Mouse (Mus musculus): ENCODE measurements around the gene Nyap2.
"Not testable (repeated sequence)": the region's sequence is repeated elsewhere in the genome, so short reads cannot be mapped to it uniquely, and the experiment has no call there.

Nyap2 gene

GRCm38 (mm10) chr1:81180686-81181085 is 103.9 kb downstream of the Nyap2 start:
- no peak for DNase-seq (ENCODE audit: low spot score)

DNA sequence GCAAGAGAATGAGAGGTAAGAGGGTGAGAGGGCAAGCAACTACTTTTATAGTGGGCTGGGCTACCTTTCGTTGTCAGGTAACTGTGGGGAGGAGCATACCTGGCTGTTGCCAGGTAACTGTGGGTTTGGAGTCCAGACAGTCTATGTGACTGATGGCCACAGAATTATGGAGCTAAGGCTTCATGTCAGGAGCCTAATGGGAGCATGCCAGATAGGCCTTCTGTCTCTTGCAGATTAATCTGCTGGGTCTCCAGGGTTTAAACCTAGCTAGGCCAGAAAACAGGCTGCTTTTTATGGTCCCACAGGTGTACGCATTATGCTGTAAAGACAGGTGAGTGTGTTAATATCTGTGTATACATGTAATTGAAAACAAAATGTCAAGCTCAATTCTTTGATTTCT is 132.8 kb downstream of the Nyap2 start:
- DNase-seq (ENCODE audit: low spot score) = no peak

GRCm38 (mm10) chr1:81211491-81211890 is 134.7 kb downstream of the Nyap2 start:
- no peak for DNase-seq (ENCODE audit: low spot score)

- no peak for DNase-seq (ENCODE audit: low spot score)
These were observed 143.0 kb downstream of the Nyap2 start for GRCm38 (mm10) chr1:81219790-81220189.

DNA sequence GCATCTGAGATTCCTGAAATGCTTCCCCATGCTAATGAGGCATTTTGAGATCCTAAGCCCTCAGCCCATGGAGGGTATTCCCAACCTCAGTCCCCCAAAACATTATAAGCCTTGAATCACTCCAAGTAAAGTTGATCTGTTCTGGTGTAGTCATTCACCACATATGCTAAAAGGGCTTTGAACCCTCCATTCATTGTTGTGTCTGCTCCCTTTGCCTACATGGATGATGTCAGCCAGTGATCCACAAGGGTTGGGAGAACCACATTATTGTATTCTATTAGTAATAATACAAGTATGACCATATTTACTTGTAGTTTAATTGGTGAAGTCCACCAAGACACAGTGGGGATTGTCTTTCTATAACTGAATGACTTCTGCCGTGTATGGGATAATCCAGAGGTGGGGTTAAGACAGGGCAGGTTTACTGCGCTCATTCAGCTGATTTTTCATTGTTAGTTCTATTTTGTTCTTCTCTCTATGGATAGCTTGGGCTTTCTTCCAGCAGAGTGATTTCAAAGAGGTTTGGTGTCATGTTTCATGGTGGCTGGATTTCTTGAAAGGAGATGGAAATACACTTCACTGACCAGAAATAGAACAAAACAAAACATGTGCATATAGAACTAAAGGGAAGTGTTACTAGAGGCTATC is 155.1 kb downstream of the Nyap2 start:
- peak; percentile 19 for DNase-seq (ENCODE audit: low spot score)

GRCm38 (mm10) chr1:81232407-81232789 is 155.6 kb downstream of the Nyap2 start:
- DNase-seq (ENCODE audit: low spot score) = not testable (repeated sequence)

DNA sequence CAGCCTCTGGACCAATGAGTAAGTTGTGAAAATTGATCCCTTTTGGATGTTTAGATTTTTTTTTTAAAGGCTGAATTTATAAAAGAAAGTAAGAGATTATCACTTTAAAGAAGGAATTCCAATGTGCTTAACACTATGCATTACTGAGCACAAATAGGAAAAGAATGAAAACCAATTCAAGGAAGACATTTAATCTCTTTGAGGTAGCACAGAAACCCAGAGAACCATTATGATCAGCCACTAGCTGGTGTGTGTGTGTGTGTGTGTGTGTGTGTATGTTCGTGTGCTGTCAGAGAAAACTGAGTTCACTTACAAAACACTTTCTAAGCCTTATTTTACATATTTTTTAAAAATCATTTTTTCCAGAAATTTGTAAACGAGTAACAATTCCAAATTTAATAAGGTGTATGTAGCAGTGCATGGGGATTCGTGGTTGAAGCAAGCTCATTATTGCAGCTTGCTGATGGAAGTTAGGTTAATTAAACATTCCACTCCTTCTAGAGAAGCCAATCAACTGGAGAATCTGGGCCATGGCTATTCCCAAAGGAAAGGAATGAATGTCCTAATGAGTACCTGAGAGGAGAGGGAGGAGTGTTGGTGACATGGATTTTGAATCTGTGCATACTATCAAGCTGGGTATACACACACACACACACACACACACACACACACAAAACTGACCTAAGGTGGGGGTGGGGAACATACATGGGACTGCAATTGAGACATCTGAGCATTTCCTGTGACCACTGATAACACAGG is 171.9 kb downstream of the Nyap2 start:
- DNase-seq (ENCODE audit: low spot score) = no peak

DNA sequence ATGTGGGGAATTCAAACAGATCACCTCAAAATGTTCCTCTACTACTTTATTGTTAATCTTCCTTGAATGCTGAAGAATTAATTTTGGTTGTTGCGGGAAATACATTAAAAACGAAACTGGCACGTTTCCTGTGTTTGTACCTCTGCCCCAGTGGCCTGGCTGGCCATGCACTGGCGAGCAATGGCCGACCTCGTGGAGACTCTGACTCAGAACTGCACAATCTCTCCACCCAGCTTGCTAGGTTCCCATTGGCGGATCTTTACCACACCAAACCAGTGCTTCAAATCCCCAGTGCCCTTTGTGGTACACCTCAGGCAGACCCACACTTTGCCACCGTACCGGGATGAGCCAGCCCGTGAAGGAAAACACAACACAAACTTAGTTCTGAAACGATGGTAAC is 173.3 kb downstream of the Nyap2 start:
- DNase-seq (ENCODE audit: low spot score) = no peak

GRCm38 (mm10) chr1:81266441-81266840 is 189.7 kb downstream of the Nyap2 start:
- DNase-seq (ENCODE audit: low spot score) = no peak

DNA sequence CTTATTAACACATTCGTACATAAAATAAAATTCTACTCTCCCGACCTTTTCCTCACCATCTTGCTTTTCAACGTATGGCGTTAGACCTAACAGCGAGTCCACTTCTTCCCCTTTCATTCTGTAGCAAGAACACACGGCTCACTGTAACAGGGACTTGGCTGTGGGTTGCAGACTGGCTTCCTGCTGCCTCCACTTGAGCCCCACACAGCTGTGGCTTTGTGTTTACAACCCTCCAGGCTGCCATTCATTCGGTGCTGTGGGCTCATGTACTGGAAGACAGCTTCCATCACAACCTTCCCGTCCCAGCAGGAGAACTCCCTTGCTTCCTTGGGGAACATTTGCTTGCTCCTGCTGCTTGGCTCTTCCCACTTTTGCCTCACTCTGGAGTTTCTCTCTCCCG is 204.2 kb downstream of the Nyap2 start:
- DNase-seq (ENCODE audit: low spot score) = no peak

- DNase-seq (ENCODE audit: low spot score) = no peak
These were observed 208.9 kb downstream of the Nyap2 start for GRCm38 (mm10) chr1:81285633-81286032.

DNA sequence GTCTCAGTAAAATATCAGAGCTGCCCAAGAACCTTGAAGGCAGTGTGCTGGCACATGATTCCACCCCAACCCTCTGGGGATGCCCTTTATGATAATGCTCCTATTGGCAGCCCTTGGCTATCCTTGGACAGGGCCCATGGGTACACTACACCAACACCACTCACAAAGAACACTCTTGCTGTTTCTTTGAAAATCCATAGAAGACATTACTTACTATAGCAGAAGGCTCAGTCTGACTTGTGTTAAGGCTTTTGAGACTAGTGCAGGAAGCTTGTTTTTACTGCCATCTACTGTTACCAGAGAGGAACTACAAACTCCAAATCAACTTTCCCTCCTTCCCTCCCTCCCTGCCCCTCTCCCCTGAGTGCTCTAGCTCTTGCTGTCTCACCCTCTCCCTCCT is 210.3 kb downstream of the Nyap2 start:
- DNase-seq (ENCODE audit: low spot score) = peak; percentile 63

GRCm38 (mm10) chr1:81300735-81301134 is 224.0 kb downstream of the Nyap2 start:
- peak; percentile 44 for DNase-seq (ENCODE audit: low spot score)

DNA sequence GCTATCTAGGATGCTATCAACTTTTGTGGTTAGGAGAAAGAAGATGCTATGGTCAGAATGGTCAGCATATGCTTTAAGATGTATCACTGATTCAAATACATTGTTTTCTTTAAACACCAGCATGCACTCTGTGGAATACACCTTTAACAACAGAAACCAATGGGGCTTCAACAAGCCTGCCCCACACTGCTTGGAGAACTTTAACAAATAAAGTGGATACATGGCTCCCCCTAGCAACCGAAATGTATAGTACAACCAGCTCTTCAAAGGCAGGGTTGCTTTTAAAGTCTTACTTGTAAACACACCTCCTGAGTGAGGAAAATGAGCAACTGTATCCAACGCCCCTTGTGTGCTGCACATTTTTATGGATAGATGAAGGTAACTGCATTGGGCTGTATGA is 224.9 kb downstream of the Nyap2 start:
- DNase-seq (ENCODE audit: low spot score) = peak; percentile 62

DNA sequence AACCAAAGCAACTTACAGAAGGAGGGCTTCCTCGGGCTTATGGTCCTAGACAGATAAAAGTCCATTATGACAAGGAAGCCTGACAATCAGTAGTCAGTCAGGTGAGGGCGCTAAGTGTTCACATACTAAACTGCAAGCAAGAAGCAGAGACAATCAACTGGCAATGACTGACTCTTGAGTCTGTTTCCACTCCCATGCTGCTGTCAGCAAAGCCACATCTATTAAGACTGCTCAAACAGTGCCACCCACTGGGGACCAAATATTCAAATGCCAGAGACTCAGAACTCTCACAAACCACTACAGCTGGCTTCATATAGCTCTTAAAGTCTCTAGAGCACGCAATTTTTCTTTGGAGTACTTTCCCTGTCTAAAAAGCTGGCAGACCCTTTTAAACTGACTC is 226.6 kb downstream of the Nyap2 start:
- DNase-seq (ENCODE audit: low spot score) = peak; percentile 17

DNA sequence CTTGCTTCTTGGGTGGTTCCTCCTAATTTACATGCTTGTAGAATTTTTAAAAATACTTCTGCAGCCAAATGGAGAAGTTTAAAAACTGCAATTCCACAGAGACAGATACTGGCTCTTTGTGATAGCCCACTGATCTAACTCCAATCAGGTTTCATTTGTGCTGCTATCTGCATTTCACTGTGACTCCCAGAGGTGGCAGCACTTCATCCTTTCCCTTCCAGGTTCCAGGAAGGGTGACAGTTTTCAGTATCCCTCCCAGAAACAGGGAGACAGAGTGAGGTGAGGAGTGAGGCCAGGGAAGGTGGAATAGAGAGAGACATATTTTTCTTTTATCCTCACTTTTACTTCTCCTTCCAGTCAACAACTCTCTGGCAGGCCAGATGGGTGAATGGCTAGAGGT is 230.7 kb downstream of the Nyap2 start:
- no peak for DNase-seq (ENCODE audit: low spot score)

- no peak for DNase-seq (ENCODE audit: low spot score)
These were observed 231.2 kb downstream of the Nyap2 start for GRCm38 (mm10) chr1:81307934-81308333.

- peak; percentile 65 for DNase-seq (ENCODE audit: low spot score)
These were observed 233.4 kb downstream of the Nyap2 start for GRCm38 (mm10) chr1:81310087-81310626.

GRCm38 (mm10) chr1:81316403-81316994 is 239.7 kb downstream of the Nyap2 start:
- DNase-seq (ENCODE audit: low spot score) = peak; percentile 67

DNA sequence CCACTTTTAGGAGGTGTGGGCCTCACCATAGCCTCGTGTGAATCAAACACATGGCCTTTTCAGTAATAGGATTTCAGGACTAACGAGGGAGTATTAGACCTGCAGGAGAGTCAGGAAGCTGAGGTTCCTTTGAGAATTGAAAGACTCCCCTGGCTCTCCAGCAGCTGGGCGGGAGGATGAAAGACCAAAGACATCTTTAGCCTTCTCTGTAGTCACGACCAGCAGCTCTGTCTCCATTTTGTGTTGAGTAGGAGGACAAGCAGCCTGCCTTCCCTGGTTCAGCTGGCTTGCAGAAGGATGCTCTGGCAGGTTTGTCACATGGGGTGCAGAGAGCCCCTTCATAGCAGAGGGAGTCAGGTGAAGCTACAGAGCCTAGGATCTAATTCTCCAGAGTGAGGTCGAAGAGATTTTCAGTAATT is 240.3 kb downstream of the Nyap2 start:
- DNase-seq (ENCODE audit: low spot score) = no peak

GRCm38 (mm10) chr1:81387722-81388121 is 311.0 kb downstream of the Nyap2 start:
- no peak for DNase-seq (ENCODE audit: low spot score)
